Mouse (Mus musculus): ENCODE measurements around the gene Focad. TPM values are rescaled to one million over a fixed set of nuclear protein-coding genes. Genes with fewer than 3 reads are reported as not detected.
A peak's percentile ranks its signal among the peaks of the same experiment; 100 is the strongest.

The Focad gene
- polyA plus RNA-seq, 1 experiment from 2014 or later, result 13.3 TPM

DNA sequence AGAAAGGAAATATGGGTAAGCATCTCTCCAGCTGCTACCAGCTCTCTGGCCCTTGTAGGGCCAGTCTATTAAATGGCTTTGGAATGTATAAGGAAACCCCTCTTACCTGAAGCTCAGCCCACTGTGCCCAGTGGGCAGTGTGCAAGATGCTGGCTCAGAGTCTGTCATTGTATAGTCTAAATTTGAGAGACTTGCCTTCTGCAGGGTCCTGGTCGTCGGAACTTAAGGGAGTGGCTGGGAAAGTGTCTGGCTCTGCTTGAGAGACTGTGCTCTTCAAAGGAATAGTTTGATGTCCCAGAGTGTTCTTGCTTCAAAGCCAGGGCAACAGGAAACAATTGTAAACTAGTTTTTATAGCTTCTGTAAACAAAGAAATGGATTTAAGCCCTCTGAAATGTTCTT lies 41.5 kb downstream of the Focad start:
- WGBS, result 20% methylated on average over 2 of the region's 2 CpGs
- H3K27ac ChIP-seq (ENCODE audit: low read length), result peak overlapping the region; percentile 84
- H3K9ac ChIP-seq (ENCODE audit: low read depth, low read length), result no peak overlapping the region
- no peaks in the 10 kb centered on the region for H3K27me3 ChIP-seq (ENCODE audit: control insufficient read depth, insufficient read depth, low read depth, low read length)
- H3K36me3 ChIP-seq (ENCODE audit: control insufficient read depth, insufficient read depth, low read length), result no peaks in the 10 kb centered on the region
- peak overlapping the region; percentile 21; the same call in 1 of the 2 replicates for H3K4me2 ChIP-seq (ENCODE audit: low read length)
- H3K4me3 ChIP-seq (ENCODE audit: low read depth, low read length), result no peak overlapping the region
- peaks cover 22% of the 10 kb centered on the region for H3K4me1 ChIP-seq (ENCODE audit: control insufficient read depth, insufficient read depth, low read length)
- H3K9me3 ChIP-seq (replicated peaks; ENCODE audit: control insufficient read depth, low read length, poor library complexity, severe bottlenecking), result no peaks in the 10 kb centered on the region
- peak; percentile 41; the same call in 1 of the 2 replicates for ATAC-seq

DNA sequence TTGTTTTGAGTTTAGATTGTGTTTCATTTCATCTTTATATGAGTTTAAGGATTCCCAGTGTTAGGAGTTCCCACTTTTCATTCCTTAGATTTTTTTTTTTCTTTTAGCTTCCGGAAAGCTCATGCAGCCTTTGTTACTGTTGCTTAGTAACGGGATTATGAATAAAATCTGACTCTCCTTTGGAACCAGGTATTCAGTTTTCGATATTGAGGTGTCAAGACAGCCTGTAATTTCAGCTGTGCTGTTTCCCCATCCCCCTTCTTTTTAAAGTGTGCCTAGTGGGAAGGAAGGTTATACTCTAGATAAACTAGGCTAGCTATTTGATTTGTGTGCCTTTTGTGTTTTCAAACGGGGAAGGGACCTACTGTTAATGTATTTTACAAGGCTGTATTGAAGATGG lies 42.1 kb downstream of the Focad start:
- H3K4me1 ChIP-seq (ENCODE audit: control insufficient read depth, insufficient read depth, low read length), result peaks cover 22% of the 10 kb centered on the region
- H3K9me3 ChIP-seq (replicated peaks; ENCODE audit: control insufficient read depth, low read length, poor library complexity, severe bottlenecking), result no peaks in the 10 kb centered on the region
- H3K4me3 ChIP-seq (ENCODE audit: low read depth, low read length), result no peak overlapping the region
- H3K9ac ChIP-seq (ENCODE audit: low read depth, low read length), result no peak overlapping the region
- no peaks in the 10 kb centered on the region for H3K27me3 ChIP-seq (ENCODE audit: control insufficient read depth, insufficient read depth, low read depth, low read length)
- 10% methylated on average over 4 of the region's 4 CpGs for WGBS
- peak overlapping the region; percentile 66; the same call in 1 of the 2 replicates for H3K27ac ChIP-seq (ENCODE audit: low read length)
- no peaks in the 10 kb centered on the region for H3K36me3 ChIP-seq (ENCODE audit: control insufficient read depth, insufficient read depth, low read length)
- peak; percentile 85 for ATAC-seq
- H3K4me2 ChIP-seq (ENCODE audit: low read length), result peak overlapping the region; percentile 29

DNA sequence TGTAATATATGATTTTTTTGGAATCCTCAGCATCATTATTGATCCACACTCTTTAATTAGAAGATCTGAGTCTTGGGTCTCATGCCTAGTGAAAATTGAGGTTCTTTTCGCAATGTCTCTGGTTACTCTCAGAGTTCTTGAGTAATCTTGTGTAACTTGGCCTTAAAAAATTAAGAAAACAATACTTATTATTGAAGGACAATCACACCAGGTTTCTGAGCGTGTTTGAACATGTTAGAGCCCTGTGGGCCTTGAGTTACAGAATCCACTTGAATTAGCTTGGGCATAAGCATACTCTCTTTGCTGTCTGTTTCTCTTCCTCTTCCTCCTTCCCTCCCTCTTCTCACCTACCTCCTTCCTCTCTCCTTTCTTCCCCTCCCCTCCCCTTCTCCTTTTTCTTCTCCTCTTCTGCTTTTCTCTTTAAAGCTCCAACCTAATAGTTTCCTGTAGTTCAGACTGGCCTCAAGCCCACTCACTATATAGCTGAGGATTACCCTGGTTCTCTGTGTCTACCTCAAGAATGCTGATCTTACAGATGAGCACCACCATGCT lies 44.0 kb downstream of the Focad start:
- Histone ChIP-seq H3K4me3 (ENCODE audit: low read depth, low read length) (no peak overlapping the region), H3K4me1 (ENCODE audit: control insufficient read depth, insufficient read depth, low read length) (peaks cover 22% of the 10 kb centered on the region), H3K27ac (ENCODE audit: low read length) (no peak overlapping the region), H3K9ac (ENCODE audit: low read depth, low read length) (no peak overlapping the region), H3K27me3 (ENCODE audit: control insufficient read depth, insufficient read depth, low read depth, low read length) (no peaks in the 10 kb centered on the region), H3K9me3 (replicated peaks; ENCODE audit: control insufficient read depth, low read length, poor library complexity, severe bottlenecking) (no peaks in the 10 kb centered on the region), H3K36me3 (ENCODE audit: control insufficient read depth, insufficient read depth, low read length) (no peaks in the 10 kb centered on the region), H3K4me2 (ENCODE audit: low read length) (no peak overlapping the region)
- no peak for ATAC-seq
- WGBS, result 91% methylated on average over 2 of the region's 2 CpGs

DNA sequence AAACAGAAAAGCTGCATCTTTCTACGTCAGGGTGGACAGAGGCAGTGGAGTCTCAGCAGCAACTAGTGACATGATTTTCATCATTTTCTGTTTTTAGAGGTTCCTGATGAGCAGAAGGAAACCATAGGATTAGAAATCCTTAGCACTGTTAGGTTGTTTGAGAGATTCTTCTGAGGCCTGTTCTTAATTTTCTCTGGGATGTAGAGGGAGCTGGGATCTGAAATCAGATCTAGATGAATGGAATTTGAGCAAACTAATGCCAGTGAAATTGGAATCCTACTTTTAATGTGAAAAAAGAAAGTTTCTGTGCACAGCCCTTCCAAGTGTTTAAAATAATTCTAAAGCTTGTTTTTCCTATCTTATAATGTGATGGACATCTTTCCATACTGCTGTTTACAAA lies 55.0 kb downstream of the Focad start:
- no peaks in the 10 kb centered on the region for H3K9me3 ChIP-seq (replicated peaks; ENCODE audit: control insufficient read depth, low read length, poor library complexity, severe bottlenecking)
- no peak overlapping the region for H3K27ac ChIP-seq (ENCODE audit: low read length)
- H3K4me1 ChIP-seq (ENCODE audit: control insufficient read depth, insufficient read depth, low read length), result no peaks in the 10 kb centered on the region
- WGBS, result 81% methylated on average over 1 of the region's 1 CpGs
- no peaks in the 10 kb centered on the region for H3K36me3 ChIP-seq (ENCODE audit: control insufficient read depth, insufficient read depth, low read length)
- no peak for ATAC-seq
- no peak overlapping the region for H3K9ac ChIP-seq (ENCODE audit: low read depth, low read length)
- H3K4me3 ChIP-seq (ENCODE audit: low read depth, low read length), result no peak overlapping the region
- no peak overlapping the region for H3K4me2 ChIP-seq (ENCODE audit: low read length)
- no peaks in the 10 kb centered on the region for H3K27me3 ChIP-seq (ENCODE audit: control insufficient read depth, insufficient read depth, low read depth, low read length)

DNA sequence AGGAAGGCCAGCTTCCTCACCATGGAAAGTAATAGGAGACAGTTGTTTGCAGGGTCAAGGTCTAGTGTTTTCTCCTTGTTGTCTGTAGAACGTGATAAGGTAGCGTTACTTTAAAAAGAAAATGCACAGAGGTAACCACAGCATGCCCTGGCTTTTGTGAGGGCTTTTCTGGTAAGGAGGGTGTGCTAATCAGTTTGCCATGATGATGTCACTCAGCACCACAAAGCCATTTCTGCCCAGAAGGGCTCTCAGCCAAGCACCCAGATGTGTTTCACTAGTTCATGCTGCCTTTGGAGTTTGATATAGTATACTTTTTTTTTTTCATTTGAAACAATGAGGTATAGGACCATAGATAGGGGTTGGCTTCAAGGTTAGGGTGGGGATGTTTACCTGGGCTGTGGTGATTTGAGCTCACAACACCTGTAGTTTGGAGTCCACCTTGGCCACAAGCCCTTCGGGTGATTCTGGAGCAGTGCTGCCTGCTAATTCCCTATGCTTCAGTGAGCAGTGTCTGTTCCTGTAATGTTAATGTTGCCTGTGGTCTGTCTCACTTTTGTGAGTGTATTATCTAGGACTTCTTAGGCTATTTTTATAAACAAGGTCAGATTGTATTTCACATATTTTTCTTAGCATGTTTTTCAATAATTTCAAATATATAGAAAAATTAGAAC lies 61.2 kb downstream of the Focad start:
- no peak overlapping the region for H3K4me3 ChIP-seq (ENCODE audit: low read depth, low read length)
- no peak for ATAC-seq
- no peak overlapping the region for H3K27ac ChIP-seq (ENCODE audit: low read length)
- no peaks in the 10 kb centered on the region for H3K27me3 ChIP-seq (ENCODE audit: control insufficient read depth, insufficient read depth, low read depth, low read length)
- H3K9me3 ChIP-seq (replicated peaks; ENCODE audit: control insufficient read depth, low read length, poor library complexity, severe bottlenecking), result no peaks in the 10 kb centered on the region
- H3K4me1 ChIP-seq (ENCODE audit: control insufficient read depth, insufficient read depth, low read length), result 0 out of 2 replicates have a peak, but pooled peaks cover 2% of the 10 kb centered on the region
- H3K9ac ChIP-seq (ENCODE audit: low read depth, low read length), result no peak overlapping the region
- no peaks in the 10 kb centered on the region for H3K36me3 ChIP-seq (ENCODE audit: control insufficient read depth, insufficient read depth, low read length)
- no peak overlapping the region for H3K4me2 ChIP-seq (ENCODE audit: low read length)
- 81% methylated on average over 3 of the region's 3 CpGs for WGBS

DNA sequence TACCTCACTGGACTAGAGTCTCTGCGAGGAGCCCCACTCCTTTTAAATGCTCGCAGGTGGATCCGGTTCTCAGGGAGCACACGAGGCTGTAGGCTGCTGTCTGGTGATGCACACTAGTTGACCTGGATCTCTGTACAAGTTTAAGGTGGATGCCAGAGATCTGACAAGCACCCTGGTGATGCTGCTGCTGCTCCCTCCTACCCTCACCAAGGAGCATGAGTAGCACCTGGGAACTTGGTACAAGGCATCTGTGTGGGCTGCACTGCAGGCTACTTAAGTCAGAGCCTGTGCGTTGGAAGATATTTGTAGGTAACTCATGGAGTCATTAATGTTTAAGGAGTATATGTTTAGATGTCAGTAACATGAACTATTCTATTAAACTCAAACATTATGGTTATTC lies 62.5 kb downstream of the Focad start:
- no peak for ATAC-seq
- no peak overlapping the region for H3K27ac ChIP-seq (ENCODE audit: low read length)

DNA sequence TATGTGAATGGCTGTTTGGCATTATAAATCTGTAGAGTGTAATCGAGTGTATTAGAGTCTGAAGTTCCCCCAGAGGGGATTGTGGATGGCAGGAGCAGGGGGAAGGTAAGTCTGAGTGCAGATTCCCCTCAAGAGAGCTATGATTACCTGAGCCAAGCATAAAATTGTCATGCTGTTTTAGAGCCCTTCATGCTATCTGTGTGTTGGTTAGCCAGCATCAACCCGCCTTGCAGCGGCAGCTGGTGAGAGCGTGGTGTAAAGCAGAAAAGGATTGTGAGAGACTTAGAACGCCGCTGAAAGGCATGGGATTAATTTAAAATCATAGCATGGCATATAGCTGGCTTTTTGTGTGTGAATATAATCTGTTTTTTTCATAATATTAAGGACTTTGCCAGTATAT lies 63.2 kb downstream of the Focad start:
- no peak overlapping the region for H3K4me3 ChIP-seq (ENCODE audit: low read depth, low read length)
- H3K27me3 ChIP-seq (ENCODE audit: control insufficient read depth, insufficient read depth, low read depth, low read length), result no peaks in the 10 kb centered on the region
- H3K36me3 ChIP-seq (ENCODE audit: control insufficient read depth, insufficient read depth, low read length), result no peaks in the 10 kb centered on the region
- H3K27ac ChIP-seq (ENCODE audit: low read length), result no peak overlapping the region; the same call in 1 of the 2 replicates
- ATAC-seq, result 0 out of 2 replicates have a peak, but pooled peaks have one; percentile 25
- H3K9me3 ChIP-seq (replicated peaks; ENCODE audit: control insufficient read depth, low read length, poor library complexity, severe bottlenecking), result no peaks in the 10 kb centered on the region
- WGBS, result 57% methylated on average over 6 of the region's 6 CpGs
- no peak overlapping the region for H3K4me2 ChIP-seq (ENCODE audit: low read length)
- peaks cover 5% of the 10 kb centered on the region for H3K4me1 ChIP-seq (ENCODE audit: control insufficient read depth, insufficient read depth, low read length)
- H3K9ac ChIP-seq (ENCODE audit: low read depth, low read length), result no peak overlapping the region

More for the DNA sequence above, 62.5 kb downstream of the Focad start:
- Histone ChIP-seq H3K4me3 (ENCODE audit: low read depth, low read length) (no peak overlapping the region), H3K9ac (ENCODE audit: low read depth, low read length) (no peak overlapping the region), H3K9me3 (replicated peaks; ENCODE audit: control insufficient read depth, low read length, poor library complexity, severe bottlenecking) (no peaks in the 10 kb centered on the region), H3K36me3 (ENCODE audit: control insufficient read depth, insufficient read depth, low read length) (no peaks in the 10 kb centered on the region), H3K27me3 (ENCODE audit: control insufficient read depth, insufficient read depth, low read depth, low read length) (no peaks in the 10 kb centered on the region), H3K4me1 (ENCODE audit: control insufficient read depth, insufficient read depth, low read length) (0 out of 2 replicates have a peak, but pooled peaks cover 2% of the 10 kb centered on the region), H3K4me2 (ENCODE audit: low read length) (no peak overlapping the region)
- WGBS, result 90% methylated on average over 5 of the region's 5 CpGs

DNA sequence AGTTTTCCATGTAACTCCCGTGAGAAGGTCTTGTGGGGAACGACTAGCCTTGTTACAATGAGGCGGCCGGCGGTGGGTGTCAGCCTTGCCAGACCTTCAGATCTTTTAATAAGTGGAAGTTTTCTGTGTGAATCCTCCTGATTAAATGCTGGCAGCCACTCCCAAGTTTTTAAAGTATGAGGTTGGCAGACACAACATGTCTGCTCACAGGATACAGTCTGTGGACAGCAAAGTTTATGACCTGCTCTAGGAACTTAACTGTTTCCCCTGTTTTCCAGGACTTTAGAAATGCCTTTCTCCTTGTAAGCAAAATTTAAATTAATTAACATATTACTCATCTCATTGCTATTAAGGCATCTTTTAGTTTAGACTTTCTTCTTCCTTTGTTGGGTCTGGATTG lies 64.8 kb downstream of the Focad start:
- no peak for ATAC-seq
- no peak overlapping the region for H3K27ac ChIP-seq (ENCODE audit: low read length)
- WGBS, result 81% methylated on average over 5 of the region's 5 CpGs

DNA sequence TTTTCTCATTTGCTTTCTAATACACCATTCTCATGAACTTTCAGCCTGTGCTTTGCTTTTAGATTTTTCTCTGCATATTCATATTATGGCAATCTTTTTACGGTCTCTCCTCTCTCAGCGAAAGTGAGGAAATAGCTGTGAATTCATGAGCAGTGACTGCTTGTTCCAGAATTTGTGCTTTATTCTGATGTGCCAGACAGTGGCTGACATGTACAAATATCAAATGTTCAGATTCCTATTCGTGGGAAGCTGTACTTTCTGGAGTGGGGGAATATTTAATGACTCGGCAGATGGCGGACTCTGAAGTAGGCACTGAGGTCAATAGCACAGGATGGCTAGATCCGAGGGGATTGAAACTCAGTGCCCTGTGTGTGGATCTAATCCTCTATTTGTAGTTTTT lies 65.3 kb downstream of the Focad start:
- H3K9me3 ChIP-seq (replicated peaks; ENCODE audit: control insufficient read depth, low read length, poor library complexity, severe bottlenecking), result no peaks in the 10 kb centered on the region
- H3K27me3 ChIP-seq (ENCODE audit: control insufficient read depth, insufficient read depth, low read depth, low read length), result no peaks in the 10 kb centered on the region
- no peaks in the 10 kb centered on the region for H3K36me3 ChIP-seq (ENCODE audit: control insufficient read depth, insufficient read depth, low read length)
- no peak overlapping the region for H3K4me2 ChIP-seq (ENCODE audit: low read length)
- WGBS, result 59% methylated on average over 6 of the region's 6 CpGs
- ATAC-seq, result no peak
- peaks cover 20% of the 10 kb centered on the region for H3K4me1 ChIP-seq (ENCODE audit: control insufficient read depth, insufficient read depth, low read length)
- no peak overlapping the region for H3K4me3 ChIP-seq (ENCODE audit: low read depth, low read length)
- H3K27ac ChIP-seq (ENCODE audit: low read length), result no peak overlapping the region
- H3K9ac ChIP-seq (ENCODE audit: low read depth, low read length), result no peak overlapping the region

More for the DNA sequence above, 64.8 kb downstream of the Focad start:
- H3K27me3 ChIP-seq (ENCODE audit: control insufficient read depth, insufficient read depth, low read depth, low read length), result no peaks in the 10 kb centered on the region
- H3K4me2 ChIP-seq (ENCODE audit: low read length), result no peak overlapping the region
- H3K9ac ChIP-seq (ENCODE audit: low read depth, low read length), result no peak overlapping the region
- H3K36me3 ChIP-seq (ENCODE audit: control insufficient read depth, insufficient read depth, low read length), result no peaks in the 10 kb centered on the region
- no peaks in the 10 kb centered on the region for H3K9me3 ChIP-seq (replicated peaks; ENCODE audit: control insufficient read depth, low read length, poor library complexity, severe bottlenecking)
- H3K4me3 ChIP-seq (ENCODE audit: low read depth, low read length), result no peak overlapping the region
- peaks cover 15% of the 10 kb centered on the region for H3K4me1 ChIP-seq (ENCODE audit: control insufficient read depth, insufficient read depth, low read length)

Data from midbrain, embryonic 16.5 days (tissue).